Mouse (Mus musculus) CH12F3 (cell line): ENCODE data around the gene Smn1.
"Not testable (repeated sequence)": the region's sequence is repeated elsewhere in the genome, so short reads cannot be mapped to it uniquely, and the experiment has no call there.

Source experiments
- in situ Hi-C: fragments of 300-500 bp; cut with MboI; formaldehyde crosslinking; loops from 2 replicates; pipeline ENCODE4 v1.14.3; 2020; ENCODE audit warnings: low sequenced_read_pairs

Smn1 gene

DNA sequence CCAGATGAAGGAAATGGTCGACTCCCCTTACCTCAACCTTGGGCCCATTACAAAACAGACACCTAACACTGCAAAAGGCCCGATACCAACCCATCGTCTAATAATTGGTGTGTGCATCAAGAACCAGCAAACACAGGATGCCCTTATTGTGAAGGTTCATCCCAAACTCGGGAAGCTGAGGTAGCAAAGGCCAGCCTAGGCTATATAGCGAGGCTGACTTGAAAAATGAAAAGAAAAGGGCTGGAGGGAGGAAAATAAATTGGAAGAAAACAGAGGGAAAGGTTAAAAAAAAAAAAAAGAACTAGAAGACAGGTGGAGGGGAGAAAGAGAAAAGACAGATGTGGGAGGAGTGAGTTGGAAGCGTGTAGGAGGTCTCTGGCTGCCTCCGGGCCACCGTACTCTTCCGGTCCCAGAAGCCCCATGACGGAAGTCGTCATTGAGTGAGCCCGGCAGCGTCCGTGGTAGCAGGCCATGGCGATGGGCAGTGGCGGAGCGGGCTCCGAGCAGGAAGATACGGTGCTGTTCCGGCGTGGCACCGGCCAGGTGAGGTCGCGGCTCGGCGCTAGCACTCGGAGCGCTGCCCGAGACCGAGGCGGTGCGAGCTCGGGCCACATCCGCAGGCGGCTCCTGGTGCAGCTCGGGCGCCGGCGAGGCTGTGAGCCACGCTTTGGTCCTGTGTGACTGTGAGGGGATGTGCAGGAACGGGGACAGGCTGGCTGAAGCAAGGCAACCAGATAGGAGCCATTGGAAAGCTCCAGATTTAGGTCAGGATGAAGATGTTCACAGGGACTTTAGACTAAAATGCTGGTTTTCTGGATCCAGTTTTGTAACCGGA, at the start of gene Smn1:
Gene Smn1 (plus strand): TSS at position 430 of the 835 bp plus-strand sequence.
- in situ Hi-C loops = no loop called here

GRCm38 (mm10) chr13:100098808-100099207, 25.8 kb upstream of the Smn1 start:
- in situ Hi-C loops = no loop called here

- in situ Hi-C loops = no loop called here
Measured at GRCm38 (mm10) chr13:100103052-100103658, 21.5 kb upstream of the Smn1 start.

DNA sequence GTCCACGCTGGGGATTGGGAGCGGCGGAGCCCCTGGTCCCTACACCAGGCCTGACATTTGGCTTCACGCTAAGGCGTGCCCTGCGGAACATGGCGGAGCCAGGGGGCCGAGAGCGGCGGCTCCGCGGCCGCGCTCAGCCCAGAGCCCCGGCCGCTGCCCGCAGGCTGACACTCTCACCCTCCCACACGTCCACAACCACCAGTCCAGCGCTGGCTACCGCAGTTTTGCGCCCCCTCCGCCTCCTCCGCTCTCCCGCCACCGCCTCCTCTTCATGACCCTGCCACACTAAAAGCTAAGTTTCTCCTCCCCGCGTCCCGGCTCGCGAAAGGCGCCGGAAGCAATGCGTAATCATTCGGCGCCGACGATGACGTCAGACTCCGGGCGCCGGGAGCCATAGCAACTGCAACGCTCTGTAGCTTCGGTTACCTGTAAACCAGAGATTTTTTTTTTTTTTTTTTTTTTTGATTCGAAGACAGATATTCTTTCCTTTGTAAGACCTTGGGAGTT, 20.9 kb upstream of the Smn1 start, which contains the start of gene Bdp1:
Gene Bdp1 (minus strand): TSS at position 323 of the 507 bp plus-strand sequence.
- in situ Hi-C loops = no loop called here

- in situ Hi-C loops = no loop called here
Measured at GRCm38 (mm10) chr13:100107652-100108472, 16.8 kb upstream of the Smn1 start, which contains the start of gene Serf1. TSS of gene Serf1 (plus strand) at chr13:100108012.

DNA sequence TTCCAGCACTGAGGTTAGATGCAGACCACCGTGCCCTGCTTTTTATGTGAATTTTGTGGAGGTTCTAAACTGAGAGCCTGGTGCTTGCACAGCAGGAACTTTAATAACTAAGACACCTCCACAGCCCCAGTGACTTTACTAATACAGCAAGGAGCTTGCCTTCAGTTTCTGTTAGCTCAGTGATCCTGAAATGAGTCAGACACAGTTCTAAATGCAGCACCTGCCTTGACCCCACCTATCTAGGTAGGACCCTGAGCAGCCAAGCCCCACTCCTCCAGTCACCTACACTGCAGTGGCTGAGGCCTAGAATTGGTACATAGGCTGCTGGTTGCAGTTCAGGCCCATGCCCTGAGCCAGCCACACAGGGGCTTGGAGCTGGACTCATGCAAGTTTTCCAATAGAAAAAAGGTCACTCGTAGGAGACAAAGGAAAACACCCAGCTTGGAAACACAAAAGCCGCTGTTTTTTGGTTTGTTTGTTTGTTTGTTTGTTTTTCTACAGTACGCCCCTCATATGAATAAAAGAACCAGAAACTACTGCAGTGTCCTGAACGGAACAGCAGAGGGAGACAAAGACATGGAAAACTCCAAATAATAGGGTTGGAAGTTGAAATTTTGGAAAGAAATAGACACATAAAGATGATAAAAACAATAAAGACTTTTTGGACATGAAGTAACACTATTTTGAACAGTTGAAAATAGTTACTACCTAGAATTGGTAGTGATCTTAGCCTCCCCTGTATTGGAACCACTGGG, 12.3 kb upstream of the Smn1 start:
- in situ Hi-C loops = loop anchor here (10.0 kb wide), 1 partner anchor 302 kb away; no protein-coding TSS in a partner anchor

GRCm38 (mm10) chr13:100123970-100124369, 682 bp upstream of the Smn1 start:
- in situ Hi-C loops = no loop called here

GRCm38 (mm10) chr13:100125258-100125643, 599 bp downstream of the Smn1 start:
- in situ Hi-C loops = no loop called here

DNA sequence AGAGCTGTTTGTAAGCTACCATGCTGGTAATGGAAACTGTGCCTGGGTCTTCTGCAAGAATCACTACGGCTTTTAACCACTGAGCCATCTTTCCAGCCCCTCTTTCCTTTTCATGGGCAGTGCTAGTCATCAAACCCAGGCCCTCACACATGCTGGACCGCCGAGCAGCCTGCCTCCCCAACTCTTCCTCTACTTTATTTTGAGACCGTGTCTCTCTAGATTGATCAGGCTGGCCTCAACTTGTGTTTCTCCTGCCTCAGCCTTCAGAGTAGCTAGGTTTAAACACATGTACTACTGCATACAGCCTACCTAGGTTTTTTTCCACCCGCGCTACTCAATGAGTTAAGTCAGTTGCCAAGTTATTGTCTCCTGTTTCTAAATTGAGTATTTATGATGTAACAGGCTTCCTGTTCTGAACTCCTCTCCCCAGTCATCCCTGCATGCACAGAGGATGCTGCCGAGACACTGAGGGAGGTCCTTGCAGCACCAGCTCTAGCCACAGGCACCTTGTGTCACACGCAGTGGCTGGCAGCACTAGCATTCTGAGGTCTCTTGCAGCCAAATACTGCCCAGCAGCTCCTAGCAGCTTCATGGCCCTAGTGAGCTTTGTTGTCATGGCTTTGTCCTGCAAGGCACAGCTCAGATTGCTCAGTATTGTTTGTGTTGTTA, 17.1 kb downstream of the Smn1 start:
- in situ Hi-C loops = no loop called here

DNA sequence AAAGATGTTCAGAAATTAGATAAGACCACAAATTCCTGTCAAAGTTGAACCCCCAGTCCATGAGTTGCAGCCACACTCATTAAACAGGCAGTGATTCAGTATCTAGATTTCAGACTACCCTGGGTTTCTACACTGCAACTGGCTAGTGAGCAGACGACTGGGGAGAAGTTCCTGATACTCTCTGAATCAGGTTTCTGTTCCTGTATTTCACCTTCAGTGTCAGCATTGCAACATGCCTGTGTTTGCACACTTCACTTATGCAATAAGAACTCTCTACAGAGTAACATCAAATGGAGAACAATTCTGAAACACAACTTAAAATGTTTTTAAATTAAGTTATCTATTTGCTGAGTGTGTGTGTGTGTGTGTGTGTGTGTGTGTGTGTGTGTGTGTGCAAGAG, 28.0 kb downstream of the Smn1 start:
- in situ Hi-C loops = no loop called here

GRCm38 (mm10) chr13:100156624-100157023, 32.0 kb downstream of the Smn1 start:
- in situ Hi-C loops = no loop called here

- in situ Hi-C loops = not testable (repeated sequence)
Measured at GRCm38 (mm10) chr13:100161171-100161870, 36.7 kb downstream of the Smn1 start.

DNA sequence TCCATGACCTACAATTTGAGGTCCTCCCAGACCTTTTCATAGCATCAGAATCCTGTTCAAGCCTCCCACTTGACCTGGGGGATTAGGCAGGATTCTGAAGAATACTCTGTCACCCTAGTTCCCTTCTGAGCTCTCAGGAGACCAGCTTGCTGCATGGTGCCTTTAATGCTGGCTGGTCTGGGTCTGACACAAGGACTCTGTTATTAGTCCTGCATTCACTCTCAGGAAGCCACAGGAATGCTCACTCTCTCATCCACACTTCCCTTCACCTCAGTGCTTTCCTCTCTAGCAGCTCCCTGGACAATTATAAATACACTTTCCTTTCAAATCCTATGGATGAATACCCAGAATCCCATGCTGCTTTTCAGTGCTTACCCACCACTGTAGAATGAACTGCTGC, 37.8 kb downstream of the Smn1 start:
- in situ Hi-C loops = not testable (repeated sequence)

- in situ Hi-C loops = not testable (repeated sequence)
Measured at GRCm38 (mm10) chr13:100166378-100166777, 41.7 kb downstream of the Smn1 start.

DNA sequence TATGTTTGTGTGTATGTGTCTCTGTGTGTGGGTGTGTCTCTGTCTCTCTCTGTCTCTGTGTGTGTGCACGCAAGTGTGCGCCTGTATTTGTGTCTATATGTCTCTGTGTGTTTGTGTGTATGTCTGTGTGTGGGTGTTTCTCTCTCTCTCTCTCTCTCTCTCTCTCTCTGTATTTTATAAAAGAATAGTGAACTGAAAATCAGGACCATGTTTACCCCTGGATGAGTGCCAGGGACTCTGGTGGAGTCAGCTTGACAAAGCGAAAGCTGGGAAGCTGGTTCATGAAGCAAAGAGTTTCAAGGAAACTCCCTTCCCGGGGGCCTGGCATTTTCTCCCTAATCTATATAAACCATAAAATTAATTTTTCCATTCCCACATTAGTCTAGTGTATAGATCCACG, 49.7 kb downstream of the Smn1 start:
- in situ Hi-C loops = not testable (repeated sequence)

- in situ Hi-C loops = not testable (repeated sequence)
Measured at GRCm38 (mm10) chr13:100183111-100183510, 58.5 kb downstream of the Smn1 start.
